Mouse (Mus musculus): ENCODE measurements around the gene Mcmbp. TPM values are rescaled to one million over a fixed set of nuclear protein-coding genes. Genes with fewer than 3 reads are reported as not detected.

Gene Mcmbp
- polyA plus RNA-seq, 1 experiment = 20.5 TPM

- TF ChIP-seq CTCF (IDR thresholded peaks at IDR 0.05; ENCODE audit: borderline replicate concordance, insufficient read depth, low read depth, low read length) (no peak), POLR2A (IDR thresholded peaks at IDR 0.05; ENCODE audit: borderline replicate concordance, insufficient read depth, low read length) (no peak)
- no peaks in the 10 kb centered on the region for H3K27me3 ChIP-seq (ENCODE audit: control insufficient read depth, insufficient read depth, low read length)
- H3K4me1 ChIP-seq (ENCODE audit: control insufficient read depth, insufficient read depth, low read length) = no peaks in the 10 kb centered on the region; the same call in 1 of the 2 replicates
- no peak overlapping the region for H3K27ac ChIP-seq (ENCODE audit: insufficient read depth, low read length)
- DNase-seq = peak in 1 of 2 experiments; percentile 13
- WGBS = 1% methylated on average over 15 of the region's 15 CpGs
- H3K4me3 ChIP-seq (replicated peaks; ENCODE audit: insufficient read depth, low read depth, low read length) = peak overlapping the region; percentile 76
These were observed 1.2 kb downstream of the Mcmbp start for GRCm38 (mm10) chr7:128739116-128739461.

GRCm38 (mm10) chr7:128738041-128738440 is 2.3 kb downstream of the Mcmbp start:
- TF ChIP-seq POLR2A (IDR thresholded peaks at IDR 0.05; ENCODE audit: borderline replicate concordance, insufficient read depth, low read length) (no peak), CTCF (IDR thresholded peaks at IDR 0.05; ENCODE audit: borderline replicate concordance, insufficient read depth, low read depth, low read length) (no peak)
- Histone ChIP-seq H3K27ac (ENCODE audit: insufficient read depth, low read length) (no peak overlapping the region), H3K4me3 (replicated peaks; ENCODE audit: insufficient read depth, low read depth, low read length) (no peak overlapping the region), H3K27me3 (ENCODE audit: control insufficient read depth, insufficient read depth, low read length) (no peaks in the 10 kb centered on the region), H3K4me1 (ENCODE audit: control insufficient read depth, insufficient read depth, low read length) (no peaks in the 10 kb centered on the region; the same call in 1 of the 2 replicates)
- no peak for DNase-seq
- whole genome bisulfite sequencing = 46% methylated on average over 5 of the region's 5 CpGs

- WGBS = 45% methylated on average over 2 of the region's 2 CpGs
- Histone ChIP-seq H3K4me3 (replicated peaks; ENCODE audit: insufficient read depth, low read depth, low read length) (no peak overlapping the region), H3K27ac (ENCODE audit: insufficient read depth, low read length) (no peak overlapping the region), H3K27me3 (ENCODE audit: control insufficient read depth, insufficient read depth, low read length) (no peaks in the 10 kb centered on the region), H3K4me1 (ENCODE audit: control insufficient read depth, insufficient read depth, low read length) (no peaks in the 10 kb centered on the region)
- TF ChIP-seq CTCF (IDR thresholded peaks at IDR 0.05; ENCODE audit: borderline replicate concordance, insufficient read depth, low read depth, low read length) = no peak
- TF ChIP-seq POLR2A (IDR thresholded peaks at IDR 0.05; ENCODE audit: borderline replicate concordance, insufficient read depth, low read length) = no peak
- no peak for DNase-seq
These were observed 8.7 kb downstream of the Mcmbp start for GRCm38 (mm10) chr7:128731585-128731984.

DNA sequence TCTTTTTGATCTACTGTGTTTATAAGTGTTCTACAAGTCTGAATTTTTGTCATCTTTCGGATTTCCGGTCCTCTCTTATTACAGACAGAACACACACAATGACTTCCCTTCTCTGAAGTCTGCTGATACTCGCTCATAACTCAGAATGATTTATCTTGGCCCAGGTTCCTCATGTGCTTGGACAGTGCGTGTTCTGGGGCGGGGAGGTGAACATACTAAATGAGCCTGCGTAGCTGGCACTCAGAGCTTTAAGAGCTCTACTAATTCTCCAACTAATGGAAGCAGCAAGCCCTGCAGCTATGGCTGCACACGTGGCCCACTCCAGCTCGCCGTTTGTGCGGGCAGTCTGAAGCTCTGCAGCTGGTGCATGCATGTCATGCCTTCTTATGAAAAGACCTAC is 11.6 kb downstream of the Mcmbp start:
- no peak overlapping the region for H3K27ac ChIP-seq (ENCODE audit: insufficient read depth, low read length)
- TF ChIP-seq POLR2A (IDR thresholded peaks at IDR 0.05; ENCODE audit: borderline replicate concordance, insufficient read depth, low read length) = no peak
- TF ChIP-seq CTCF (IDR thresholded peaks at IDR 0.05; ENCODE audit: borderline replicate concordance, insufficient read depth, low read depth, low read length) = no peak

DNA sequence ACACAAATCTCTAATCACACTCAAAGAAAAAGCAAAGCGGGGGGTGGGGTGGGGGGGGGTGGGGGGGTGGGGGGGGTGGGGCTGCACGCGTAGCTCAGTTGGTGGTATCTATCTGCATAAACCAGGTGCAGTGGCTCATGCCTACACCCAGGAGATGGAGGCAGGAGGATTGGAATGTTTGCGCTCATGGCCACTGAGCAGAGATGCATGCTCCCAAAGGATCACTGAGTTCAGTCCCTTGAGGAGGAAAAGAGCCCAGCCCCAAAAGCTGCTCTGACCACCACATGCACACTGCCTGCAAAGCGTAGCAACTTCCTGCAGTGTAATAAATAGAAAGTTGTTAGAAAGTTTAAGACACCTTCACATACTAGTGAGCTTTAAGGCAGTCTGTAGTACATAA is 12.6 kb downstream of the Mcmbp start:
- H3K4me3 ChIP-seq (replicated peaks; ENCODE audit: insufficient read depth, low read depth, low read length) = no peak overlapping the region
- 56% methylated on average over 5 of the region's 5 CpGs for WGBS
- TF ChIP-seq CTCF (IDR thresholded peaks at IDR 0.05; ENCODE audit: borderline replicate concordance, insufficient read depth, low read depth, low read length) (no peak), POLR2A (IDR thresholded peaks at IDR 0.05; ENCODE audit: borderline replicate concordance, insufficient read depth, low read length) (no peak)
- no peaks in the 10 kb centered on the region; the same call in 1 of the 2 replicates for H3K4me1 ChIP-seq (ENCODE audit: control insufficient read depth, insufficient read depth, low read length)
- H3K27me3 ChIP-seq (ENCODE audit: control insufficient read depth, insufficient read depth, low read length) = no peaks in the 10 kb centered on the region
- DNase-seq = no peak
- no peak overlapping the region for H3K27ac ChIP-seq (ENCODE audit: insufficient read depth, low read length)

More for the DNA sequence above, 11.6 kb downstream of the Mcmbp start:
- no peaks in the 10 kb centered on the region for H3K27me3 ChIP-seq (ENCODE audit: control insufficient read depth, insufficient read depth, low read length)
- DNase-seq = no peak
- no peak overlapping the region for H3K4me3 ChIP-seq (replicated peaks; ENCODE audit: insufficient read depth, low read depth, low read length)
- H3K4me1 ChIP-seq (ENCODE audit: control insufficient read depth, insufficient read depth, low read length) = no peaks in the 10 kb centered on the region; the same call in 1 of the 2 replicates
- WGBS = 78% methylated on average over 10 of the region's 10 CpGs

GRCm38 (mm10) chr7:128726999-128727398 is 13.3 kb downstream of the Mcmbp start:
- Histone ChIP-seq H3K27me3 (ENCODE audit: control insufficient read depth, insufficient read depth, low read length) (no peaks in the 10 kb centered on the region), H3K4me1 (ENCODE audit: control insufficient read depth, insufficient read depth, low read length) (no peaks in the 10 kb centered on the region; the same call in 1 of the 2 replicates), H3K4me3 (replicated peaks; ENCODE audit: insufficient read depth, low read depth, low read length) (no peak overlapping the region), H3K27ac (ENCODE audit: insufficient read depth, low read length) (no peak overlapping the region)
- 69% methylated on average over 10 of the region's 10 CpGs for WGBS
- no peak for TF ChIP-seq POLR2A (IDR thresholded peaks at IDR 0.05; ENCODE audit: borderline replicate concordance, insufficient read depth, low read length)
- TF ChIP-seq CTCF (IDR thresholded peaks at IDR 0.05; ENCODE audit: borderline replicate concordance, insufficient read depth, low read depth, low read length) = no peak
- DNase-seq = peak in 1 of 2 experiments; percentile 34

GRCm38 (mm10) chr7:128725189-128725588 is 15.1 kb downstream of the Mcmbp start:
- WGBS = 51% methylated on average over 9 of the region's 9 CpGs
- Histone ChIP-seq H3K27me3 (ENCODE audit: control insufficient read depth, insufficient read depth, low read length) (no peaks in the 10 kb centered on the region), H3K4me1 (ENCODE audit: control insufficient read depth, insufficient read depth, low read length) (no peaks in the 10 kb centered on the region; the same call in 1 of the 2 replicates), H3K27ac (ENCODE audit: insufficient read depth, low read length) (no peak overlapping the region), H3K4me3 (replicated peaks; ENCODE audit: insufficient read depth, low read depth, low read length) (no peak overlapping the region)
- no peak for DNase-seq
- TF ChIP-seq CTCF (IDR thresholded peaks at IDR 0.05; ENCODE audit: borderline replicate concordance, insufficient read depth, low read depth, low read length) (no peak), POLR2A (IDR thresholded peaks at IDR 0.05; ENCODE audit: borderline replicate concordance, insufficient read depth, low read length) (no peak)

GRCm38 (mm10) chr7:128724761-128725160 is 15.5 kb downstream of the Mcmbp start:
- Histone ChIP-seq H3K4me1 (ENCODE audit: control insufficient read depth, insufficient read depth, low read length) (no peaks in the 10 kb centered on the region; the same call in 1 of the 2 replicates), H3K4me3 (replicated peaks; ENCODE audit: insufficient read depth, low read depth, low read length) (no peak overlapping the region), H3K27me3 (ENCODE audit: control insufficient read depth, insufficient read depth, low read length) (no peaks in the 10 kb centered on the region), H3K27ac (ENCODE audit: insufficient read depth, low read length) (no peak overlapping the region)
- WGBS = 1% methylated on average over 4 of the region's 4 CpGs
- TF ChIP-seq CTCF (IDR thresholded peaks at IDR 0.05; ENCODE audit: borderline replicate concordance, insufficient read depth, low read depth, low read length) = peak; percentile 48; the same call in 1 of the 2 replicates
- TF ChIP-seq POLR2A (IDR thresholded peaks at IDR 0.05; ENCODE audit: borderline replicate concordance, insufficient read depth, low read length) = no peak
- DNase-seq = peak; percentile 62 to 78

Measured in cerebellum, adult 2 months (tissue).